Mouse (Mus musculus) urinary bladder, postnatal 14 days (tissue): ENCODE measurements at regions not wholly inside any gene's neighbourhood (a gene's known extent, or its start where the extent isn't known, plus 50 kb on each side); places are given as distances from the start of the nearest gene placed in this dataset.

Experiments used
- DNase-seq: peaks from one replicate; pipeline ENCODE4 v3.0.0; 2021; ENCODE audit warnings: low spot score

- DNase-seq = no peak
These were observed 325.9 kb upstream of the Dio3 start for GRCm38 (mm10) chr12:109952933-109953332.

- no peak for DNase-seq
These were observed 321.6 kb upstream of the Dio3 start for GRCm38 (mm10) chr12:109957305-109957704.

- peak; percentile 83 for DNase-seq
These were observed 320.3 kb upstream of the Dio3 start for GRCm38 (mm10) chr12:109958357-109959085.

GRCm38 (mm10) chr12:109966776-109967175, 312.1 kb upstream of the Dio3 start:
- DNase-seq = no peak

GRCm38 (mm10) chr12:109968303-109968702, 310.6 kb upstream of the Dio3 start:
- DNase-seq = no peak

GRCm38 (mm10) chr12:109971508-109971907, 307.4 kb upstream of the Dio3 start:
- no peak for DNase-seq

GRCm38 (mm10) chr12:109972366-109973015, 306.4 kb upstream of the Dio3 start:
- no peak for DNase-seq

- no peak for DNase-seq
These were observed 305.3 kb upstream of the Dio3 start for GRCm38 (mm10) chr12:109973598-109973997.

GRCm38 (mm10) chr12:109975176-109975972, 303.5 kb upstream of the Dio3 start:
- no peak for DNase-seq

- DNase-seq = no peak
These were observed 294.2 kb upstream of the Dio3 start for GRCm38 (mm10) chr12:109984651-109985050.

GRCm38 (mm10) chr12:109993410-109993809, 285.5 kb upstream of the Dio3 start:
- no peak for DNase-seq

- no peak for DNase-seq
These were observed 276.2 kb upstream of the Dio3 start for GRCm38 (mm10) chr12:110002717-110003116.

- no peak for DNase-seq
These were observed 269.7 kb upstream of the Dio3 start for GRCm38 (mm10) chr12:110009136-110009535.

GRCm38 (mm10) chr12:110020541-110021470, 258.1 kb upstream of the Dio3 start:
- DNase-seq = peak; percentile 22

- no peak for DNase-seq
These were observed 257.2 kb upstream of the Dio3 start for GRCm38 (mm10) chr12:110021690-110022089.

- no peak for DNase-seq
These were observed 256.2 kb upstream of the Dio3 start for GRCm38 (mm10) chr12:110022631-110023030.

GRCm38 (mm10) chr12:110023192-110024101, 255.4 kb upstream of the Dio3 start:
- DNase-seq = no peak

GRCm38 (mm10) chr12:110024295-110024694, 254.6 kb upstream of the Dio3 start:
- no peak for DNase-seq

- DNase-seq = no peak
These were observed 253.7 kb upstream of the Dio3 start for GRCm38 (mm10) chr12:110025171-110025570.

GRCm38 (mm10) chr12:110026033-110026750, 252.7 kb upstream of the Dio3 start:
- no peak for DNase-seq
